Mouse (Mus musculus) heart, embryonic 15.5 days (tissue): ENCODE results near the gene Commd1. TPM values are rescaled to one million over a fixed set of nuclear protein-coding genes. Genes with fewer than 3 reads are reported as not detected.

ENCODE experiments used
- ATAC-seq: fragments of 200-750 bp; cut with Nextera tagmentation; replicated peaks from 2 replicates; pipeline ENCODE4 v1.8.0; 2017; ENCODE audit warnings: low read depth, moderate TSS enrichment; ENCODE audit not compliant: insufficient number of reproducible peaks, insufficient read depth, low FRiP score
- H3K27ac ChIP-seq: fragments of 300-500 bp; sonication (generic); 2 replicates; pipeline ENCODE4 v1.5.1; 2015; ENCODE audit warnings: mild to moderate bottlenecking, inconsistent platforms
- H3K27me3 ChIP-seq: fragments of 300-500 bp; sonication (generic); 2 replicates; pipeline ENCODE4 v1.6.1; 2015; ENCODE audit warnings: inconsistent platforms
- H3K36me3 ChIP-seq: fragments of 300-500 bp; sonication (generic); 2 replicates; pipeline ENCODE4 v1.6.1; 2015; ENCODE audit warnings: mild to moderate bottlenecking, inconsistent platforms
- H3K4me1 ChIP-seq: fragments of 300-500 bp; sonication (generic); replicated peaks from 2 replicates; pipeline ENCODE4 v1.6.1; 2015; ENCODE audit warnings: inconsistent platforms
- H3K4me2 ChIP-seq: fragments of 300-500 bp; sonication (generic); 2 replicates; pipeline ENCODE4 v1.6.1; 2015; ENCODE audit warnings: inconsistent platforms, mild to moderate bottlenecking, moderate library complexity
- H3K4me3 ChIP-seq: fragments of 300-500 bp; sonication (generic); 2 replicates; pipeline ENCODE4 v1.5.1; 2015; ENCODE audit warnings: mild to moderate bottlenecking, inconsistent platforms
- H3K9ac ChIP-seq: fragments of 300-500 bp; sonication (generic); 2 replicates; pipeline ENCODE4 v1.6.1; 2015; ENCODE audit warnings: mild to moderate bottlenecking, inconsistent platforms
- H3K9me3 ChIP-seq: fragments of 300-500 bp; sonication (generic); replicated peaks from 2 replicates; pipeline ENCODE4 v1.6.1; 2016; ENCODE audit warnings: inconsistent platforms
- WGBS: fragments of 180-500 bp; shearing (Covaris S2); methylation state at CpG from one replicate; pipeline ENCODE4 v1.1.7; 2015; ENCODE audit warnings: mixed read lengths; 5-methylcytosine and 5-hydroxymethylcytosine counted together
- polyA plus RNA-seq: library from polyadenylated mRNA; unstranded; fragments of >200 nt; fragmentation: Nextera tagmentation; extraction: Ambion mirVana; gene quantifications from 2 replicates; pipeline ENCODE4 v1.2.1, GENCODE M21; 2015

Gene Commd1
- polyA plus RNA-seq, 1 experiment from 2014 or later = 351 TPM

GRCm38 (mm10) chr11:22857705-22858440 lies 124.3 kb downstream of the Commd1 start:
- Histone ChIP-seq H3K36me3 (no peaks in the 10 kb centered on the region), H3K4me1 (peaks cover 19% of the 10 kb centered on the region), H3K27me3 (0 out of 2 replicates have a peak, but pooled peaks cover 4% of the 10 kb centered on the region), H3K4me2 (peak overlapping the region; percentile 99), H3K27ac (no peak overlapping the region), H3K9ac (peak overlapping the region; percentile 87), H3K4me3 (peak overlapping the region; percentile 85), H3K9me3 (no peaks in the 10 kb centered on the region)
- WGBS = 28% methylated on average over 25 of the region's 25 CpGs
- ATAC-seq = no peak

GRCm38 (mm10) chr11:22857106-22857704 lies 125.0 kb downstream of the Commd1 start:
- 79% methylated on average over 5 of the region's 5 CpGs for WGBS
- no peak overlapping the region for H3K9ac ChIP-seq
- 0 out of 2 replicates have a peak, but pooled peaks cover 4% of the 10 kb centered on the region for H3K27me3 ChIP-seq
- peak overlapping the region; percentile 85 for H3K4me3 ChIP-seq
- H3K4me1 ChIP-seq = peaks cover 19% of the 10 kb centered on the region
- ATAC-seq = no peak
- H3K36me3 ChIP-seq = no peaks in the 10 kb centered on the region
- H3K9me3 ChIP-seq = no peaks in the 10 kb centered on the region
- peak overlapping the region; percentile 99; the same call in 1 of the 2 replicates for H3K4me2 ChIP-seq
- H3K27ac ChIP-seq = no peak overlapping the region

GRCm38 (mm10) chr11:22856371-22856965 lies 125.7 kb downstream of the Commd1 start:
- H3K4me2 ChIP-seq = no peak overlapping the region
- no peak overlapping the region for H3K9ac ChIP-seq
- 94% methylated on average over 3 of the region's 3 CpGs for WGBS
- peaks cover 19% of the 10 kb centered on the region for H3K4me1 ChIP-seq
- H3K27me3 ChIP-seq = 0 out of 2 replicates have a peak, but pooled peaks cover 4% of the 10 kb centered on the region
- no peaks in the 10 kb centered on the region for H3K36me3 ChIP-seq
- H3K9me3 ChIP-seq = no peaks in the 10 kb centered on the region
- H3K27ac ChIP-seq = no peak overlapping the region
- no peak overlapping the region for H3K4me3 ChIP-seq
- no peak for ATAC-seq

GRCm38 (mm10) chr11:22854571-22854970 lies 127.6 kb downstream of the Commd1 start:
- H3K4me3 ChIP-seq = no peak overlapping the region
- H3K27ac ChIP-seq = no peak overlapping the region
- H3K36me3 ChIP-seq = no peaks in the 10 kb centered on the region
- peaks cover 28% of the 10 kb centered on the region for H3K4me1 ChIP-seq
- no peak overlapping the region for H3K4me2 ChIP-seq
- ATAC-seq = no peak
- 0 out of 2 replicates have a peak, but pooled peaks cover 4% of the 10 kb centered on the region for H3K27me3 ChIP-seq
- no peaks in the 10 kb centered on the region for H3K9me3 ChIP-seq
- WGBS = 76% methylated on average over 4 of the region's 4 CpGs
- H3K9ac ChIP-seq = no peak overlapping the region

- Histone ChIP-seq H3K9me3 (no peaks in the 10 kb centered on the region), H3K4me2 (no peak overlapping the region), H3K27me3 (no peaks in the 10 kb centered on the region), H3K36me3 (no peaks in the 10 kb centered on the region), H3K27ac (0 out of 2 replicates have a peak overlapping the region, but pooled peaks have one; percentile 21), H3K4me1 (peaks cover 28% of the 10 kb centered on the region), H3K9ac (no peak overlapping the region), H3K4me3 (no peak overlapping the region)
- 41% methylated on average over 2 of the region's 2 CpGs for WGBS
- no peak for ATAC-seq
These were observed 128.6 kb downstream of the Commd1 start for GRCm38 (mm10) chr11:22853477-22854157.

GRCm38 (mm10) chr11:22852510-22852909 lies 129.7 kb downstream of the Commd1 start:
- H3K27me3 ChIP-seq = no peaks in the 10 kb centered on the region
- H3K4me1 ChIP-seq = peaks cover 33% of the 10 kb centered on the region
- H3K9me3 ChIP-seq = no peaks in the 10 kb centered on the region
- H3K4me3 ChIP-seq = no peak overlapping the region
- no peak overlapping the region for H3K27ac ChIP-seq
- 64% methylated on average over 1 of the region's 1 CpGs for WGBS
- no peak overlapping the region for H3K9ac ChIP-seq
- no peak overlapping the region for H3K4me2 ChIP-seq
- ATAC-seq = no peak
- no peaks in the 10 kb centered on the region for H3K36me3 ChIP-seq

- WGBS = 49% methylated on average over 4 of the region's 4 CpGs
- 0 out of 2 replicates have a peak, but pooled peaks have one; percentile 37 for ATAC-seq
- no peaks in the 10 kb centered on the region for H3K9me3 ChIP-seq
- H3K4me3 ChIP-seq = no peak overlapping the region
- no peak overlapping the region for H3K4me2 ChIP-seq
- no peak overlapping the region for H3K9ac ChIP-seq
- H3K27ac ChIP-seq = peak overlapping the region; percentile 39; the same call in 1 of the 2 replicates
- no peaks in the 10 kb centered on the region for H3K36me3 ChIP-seq
- H3K4me1 ChIP-seq = peaks cover 42% of the 10 kb centered on the region
- H3K27me3 ChIP-seq = no peaks in the 10 kb centered on the region
These were observed 130.8 kb downstream of the Commd1 start for GRCm38 (mm10) chr11:22851416-22851815.

GRCm38 (mm10) chr11:22850077-22850476 lies 132.1 kb downstream of the Commd1 start:
- H3K4me2 ChIP-seq = no peak overlapping the region
- H3K9ac ChIP-seq = no peak overlapping the region
- peak overlapping the region; percentile 51; the same call in 1 of the 2 replicates for H3K27ac ChIP-seq
- ATAC-seq = no peak
- WGBS = 56% methylated on average over 4 of the region's 4 CpGs
- peaks cover 54% of the 10 kb centered on the region for H3K4me1 ChIP-seq
- no peaks in the 10 kb centered on the region for H3K27me3 ChIP-seq
- no peaks in the 10 kb centered on the region for H3K9me3 ChIP-seq
- H3K4me3 ChIP-seq = no peak overlapping the region
- H3K36me3 ChIP-seq = no peaks in the 10 kb centered on the region

- Histone ChIP-seq H3K9me3 (no peaks in the 10 kb centered on the region), H3K4me3 (no peak overlapping the region), H3K4me1 (peaks cover 54% of the 10 kb centered on the region), H3K36me3 (no peaks in the 10 kb centered on the region), H3K27me3 (no peaks in the 10 kb centered on the region), H3K27ac (peak overlapping the region; percentile 24), H3K9ac (no peak overlapping the region), H3K4me2 (no peak overlapping the region)
- no peak for ATAC-seq
- 68% methylated on average over 5 of the region's 5 CpGs for WGBS
These were observed 133.5 kb downstream of the Commd1 start for GRCm38 (mm10) chr11:22848649-22849195.

- H3K36me3 ChIP-seq = no peaks in the 10 kb centered on the region
- H3K27me3 ChIP-seq = no peaks in the 10 kb centered on the region
- peak overlapping the region; percentile 24 for H3K27ac ChIP-seq
- ATAC-seq = no peak
- no peak overlapping the region for H3K9ac ChIP-seq
- no peak overlapping the region for H3K4me3 ChIP-seq
- peaks cover 55% of the 10 kb centered on the region for H3K4me1 ChIP-seq
- no peak overlapping the region for H3K4me2 ChIP-seq
- 38% methylated on average over 8 of the region's 8 CpGs for WGBS
- no peaks in the 10 kb centered on the region for H3K9me3 ChIP-seq
These were observed 134.2 kb downstream of the Commd1 start for GRCm38 (mm10) chr11:22847732-22848648.
